Mouse (Mus musculus) brain, embryonic 14.5 days (tissue): Measurements from ENCODE around the gene Mcu. TPM values are rescaled to one million over a fixed set of nuclear protein-coding genes. Genes with fewer than 3 reads are reported as not detected.

Experiments used
- DNase-seq: peaks from one replicate; pipeline ENCODE4 v3.0.0-alpha.2; 2011; ENCODE audit warnings: low read depth
- CTCF ChIP-seq: fragments of 200-500 bp; IDR thresholded peaks from 2 replicates; pipeline ENCODE4 v1.5.1; 2012; ENCODE audit warnings: inconsistent platforms, mild to moderate bottlenecking, moderate library complexity, borderline replicate concordance; ENCODE audit not compliant: insufficient read depth, insufficient read length; ENCODE audit errors: extremely low read depth
- POLR2A ChIP-seq: fragments of 200-500 bp; IDR thresholded peaks from 2 replicates; pipeline ENCODE4 v1.6.1; 2012; ENCODE audit warnings: mild to moderate bottlenecking, inconsistent platforms, borderline replicate concordance; ENCODE audit not compliant: poor library complexity, insufficient read depth, insufficient read length, severe bottlenecking; ENCODE audit errors: extremely low read depth
- polyA plus RNA-seq: library from polyadenylated mRNA; depleted of rRNA; stranded (reverse); fragments of >200 nt; gene quantifications from 2 replicates; pipeline ENCODE4 v1.2.3, GENCODE M21; 2012

Gene Mcu
- polyA plus RNA-seq, 1 experiment, result 17.3 TPM

- TF ChIP-seq CTCF (no peak), POLR2A (no peak)
- DNase-seq, result peak; percentile 53
Observed at GRCm38 (mm10) chr10:59636048-59636447, 19.6 kb upstream of the Mcu start.

- no peak for DNase-seq
- TF ChIP-seq POLR2A (no peak), CTCF (no peak)
Observed at GRCm38 (mm10) chr10:59629506-59629782, 13.0 kb upstream of the Mcu start.

GRCm38 (mm10) chr10:59628641-59629505, 12.4 kb upstream of the Mcu start:
- peak; percentile 90 for DNase-seq
- no peak for TF ChIP-seq POLR2A
- no peak for TF ChIP-seq CTCF

- DNase-seq, result no peak
- TF ChIP-seq POLR2A (no peak), CTCF (no peak)
Observed at GRCm38 (mm10) chr10:59623496-59623895, 7.0 kb upstream of the Mcu start.

GRCm38 (mm10) chr10:59621355-59621754, 4.9 kb upstream of the Mcu start:
- no peak for TF ChIP-seq CTCF
- TF ChIP-seq POLR2A, result no peak

GRCm38 (mm10) chr10:59617776-59618175, 1.3 kb upstream of the Mcu start:
- DNase-seq, result no peak
- TF ChIP-seq POLR2A (no peak), CTCF (no peak)

More at GRCm38 (mm10) chr10:59621355-59621754, 4.9 kb upstream of the Mcu start:
- DNase-seq, result no peak

- peak; percentile 67 for DNase-seq
Observed at GRCm38 (mm10) chr10:59615981-59616520, 441 bp downstream of the Mcu start, which contains the start of gene Gm10322. Gm10322 (plus strand) TSS chr10:59616063.

GRCm38 (mm10) chr10:59615411-59615810, 1.1 kb downstream of the Mcu start:
- TF ChIP-seq POLR2A (no peak), CTCF (no peak)
- peak; percentile 31 for DNase-seq

More at GRCm38 (mm10) chr10:59615981-59616520, 441 bp downstream of the Mcu start, which contains the start of gene Gm10322:
- TF ChIP-seq POLR2A (no peak), CTCF (0 out of 2 replicates have a peak, but pooled peaks have one; percentile 18)

GRCm38 (mm10) chr10:59614141-59614540, 2.4 kb downstream of the Mcu start:
- no peak for DNase-seq
- TF ChIP-seq POLR2A, result no peak
- TF ChIP-seq CTCF, result no peak

GRCm38 (mm10) chr10:59613276-59613675, 3.2 kb downstream of the Mcu start:
- TF ChIP-seq POLR2A (no peak), CTCF (no peak)
- no peak for DNase-seq

GRCm38 (mm10) chr10:59604879-59605464, 11.5 kb downstream of the Mcu start:
- no peak for TF ChIP-seq POLR2A
- no peak for TF ChIP-seq CTCF
- DNase-seq, result no peak

- TF ChIP-seq POLR2A (no peak), CTCF (no peak)
- no peak for DNase-seq
Observed at GRCm38 (mm10) chr10:59603843-59604242, 12.6 kb downstream of the Mcu start.

- no peak for DNase-seq
- TF ChIP-seq POLR2A (no peak), CTCF (no peak)
Observed at GRCm38 (mm10) chr10:59602891-59603290, 13.6 kb downstream of the Mcu start.
